Mouse (Mus musculus) telencephalon, adult 2 months (tissue): Measurements from ENCODE around the gene Ube2t.

Experiments
- DNase-seq: peaks from one replicate; pipeline ENCODE4 v3.0.0-alpha.2; 2011; ENCODE audit warnings: low read depth, low spot score

Gene Ube2t

GRCm38 (mm10) chr1:134962053-134962803 lies at the start of gene Ube2t:
Gene Ube2t (plus strand): TSS chr1:134962565.
- DNase-seq: peak; percentile 83

- DNase-seq: no peak
Measured at GRCm38 (mm10) chr1:134913535-134913934, 48.8 kb upstream of the Ube2t start.

GRCm38 (mm10) chr1:134915421-134915820 lies 46.9 kb upstream of the Ube2t start:
- DNase-seq: no peak

GRCm38 (mm10) chr1:134919010-134919409 lies 43.4 kb upstream of the Ube2t start:
- DNase-seq: no peak

- DNase-seq: no peak
Measured at GRCm38 (mm10) chr1:134932431-134932830, 29.9 kb upstream of the Ube2t start.

- no peak for DNase-seq
Measured at GRCm38 (mm10) chr1:134936335-134936734, 26.0 kb upstream of the Ube2t start.

- no peak for DNase-seq
Measured at GRCm38 (mm10) chr1:134938233-134938632, 24.1 kb upstream of the Ube2t start.

- DNase-seq: no peak
Measured at GRCm38 (mm10) chr1:134940863-134941262, 21.5 kb upstream of the Ube2t start.

- DNase-seq: no peak
Measured at GRCm38 (mm10) chr1:134942898-134943297, 19.5 kb upstream of the Ube2t start.

GRCm38 (mm10) chr1:134947590-134947989 lies 14.8 kb upstream of the Ube2t start:
- peak; percentile 11 for DNase-seq

- DNase-seq: no peak
Measured at GRCm38 (mm10) chr1:134949946-134950345, 12.4 kb upstream of the Ube2t start.

GRCm38 (mm10) chr1:134955050-134955636 lies 7.2 kb upstream of the Ube2t start:
- DNase-seq: no peak

- peak; percentile 100 for DNase-seq
Measured at GRCm38 (mm10) chr1:134955637-134956176, 6.7 kb upstream of the Ube2t start, which contains the start of gene Ppp1r12b. Gene Ppp1r12b (minus strand): TSS chr1:134955942.

- DNase-seq: no peak
Measured at GRCm38 (mm10) chr1:134960634-134961033, 1.7 kb upstream of the Ube2t start.

- no peak for DNase-seq
Measured at GRCm38 (mm10) chr1:134962821-134963220, 456 bp downstream of the Ube2t start.

GRCm38 (mm10) chr1:134965430-134965829 lies 3.1 kb downstream of the Ube2t start:
- no peak for DNase-seq

- no peak for DNase-seq
Measured at GRCm38 (mm10) chr1:134972920-134973319, 10.6 kb downstream of the Ube2t start.

GRCm38 (mm10) chr1:134987173-134987961 lies 25.0 kb downstream of the Ube2t start:
- no peak for DNase-seq

GRCm38 (mm10) chr1:134987962-134988341 lies 25.6 kb downstream of the Ube2t start:
- no peak for DNase-seq

GRCm38 (mm10) chr1:134989372-134989771 lies 27.0 kb downstream of the Ube2t start:
- DNase-seq: peak; percentile 75

- DNase-seq: no peak
Measured at GRCm38 (mm10) chr1:134992046-134992645, 29.8 kb downstream of the Ube2t start.

GRCm38 (mm10) chr1:134994739-134995138 lies 32.4 kb downstream of the Ube2t start:
- no peak for DNase-seq
